Mouse (Mus musculus) heart, postnatal 0 days (tissue): ENCODE results near the gene Gm136. TPM values are rescaled to one million over a fixed set of nuclear protein-coding genes. Genes with fewer than 3 reads are reported as not detected.

Experiments used
- ATAC-seq: fragments of 200-750 bp; cut with Nextera tagmentation; 2 replicates; pipeline ENCODE4 v1.8.0; 2017; ENCODE audit warnings: low read depth, moderate number of reproducible peaks, moderate library complexity; ENCODE audit not compliant: insufficient read depth
- DNase-seq: peaks from one replicate; pipeline ENCODE4 v3.0.0-alpha.2; 2016; ENCODE audit warnings: low spot score
- H3K27ac ChIP-seq: fragments of 300-500 bp; sonication (generic); 2 replicates; pipeline ENCODE4 v1.5.1; 2014; ENCODE audit warnings: low read depth, mild to moderate bottlenecking
- H3K27me3 ChIP-seq: fragments of 300-500 bp; sonication (generic); 2 replicates; pipeline ENCODE4 v1.6.1; 2014; ENCODE audit warnings: low read length, mixed read lengths; ENCODE audit not compliant: control insufficient read depth, insufficient read depth
- H3K36me3 ChIP-seq: fragments of 300-500 bp; sonication (generic); replicated peaks from 2 replicates; pipeline ENCODE4 v1.6.1; 2014; ENCODE audit warnings: low read length, mixed read lengths; ENCODE audit not compliant: control insufficient read depth, insufficient read depth
- H3K4me1 ChIP-seq: fragments of 300-500 bp; sonication (generic); 2 replicates; pipeline ENCODE4 v1.6.1; 2014; ENCODE audit warnings: antibody characterized with exemption; ENCODE audit not compliant: control insufficient read depth, insufficient read depth
- H3K4me2 ChIP-seq: fragments of 300-500 bp; sonication (generic); 2 replicates; pipeline ENCODE4 v1.6.1; 2014; ENCODE audit warnings: low read depth, mild to moderate bottlenecking, low read length, moderate library complexity
- H3K4me3 ChIP-seq: fragments of 300-500 bp; sonication (generic); 2 replicates; pipeline ENCODE4 v1.5.1; 2014; ENCODE audit warnings: low read depth, low read length
- H3K9ac ChIP-seq: fragments of 300-500 bp; sonication (generic); replicated peaks from 2 replicates; pipeline ENCODE4 v1.6.1; 2014; ENCODE audit warnings: low read depth, low read length, mixed read lengths
- H3K9me3 ChIP-seq: fragments of 300-500 bp; sonication (generic); replicated peaks from 2 replicates; pipeline ENCODE4 v1.6.1; 2016; ENCODE audit warnings: low read length; ENCODE audit not compliant: control insufficient read depth
- CTCF ChIP-seq: IDR thresholded peaks from 2 replicates; pipeline ENCODE4 v1.5.1; 2016; ENCODE audit warnings: antibody characterized with exemption, control low read depth, low read depth
- EP300 ChIP-seq: IDR thresholded peaks from 2 replicates; pipeline ENCODE4 v1.6.1; 2016; ENCODE audit warnings: antibody characterized with exemption, low read depth
- WGBS: fragments of 180-500 bp; shearing (Covaris S2); extraction: QIAGEN DNeasy Blood & Tissue Kit; methylation state at CpG from one replicate; pipeline ENCODE4 v1.1.7; 2014; 5-methylcytosine and 5-hydroxymethylcytosine counted together
- polyA plus RNA-seq: library from polyadenylated mRNA; unstranded; fragments of >200 nt; fragmentation: Nextera tagmentation; extraction: Ambion mirVana; gene quantifications from 2 replicates; pipeline ENCODE4 v1.2.1, GENCODE M21; 2015
- total RNA-seq: library from RNA; depleted of rRNA; stranded (reverse); fragments of >200 nt; gene quantifications from 2 replicates; pipeline ENCODE4 v1.2.3, GENCODE M21; 2014; ENCODE audit warnings: low replicate concordance; rRNA removed

Gm136 gene
- total and polyA plus RNA-seq, 2 experiments from 2014 or later = not detected

DNA sequence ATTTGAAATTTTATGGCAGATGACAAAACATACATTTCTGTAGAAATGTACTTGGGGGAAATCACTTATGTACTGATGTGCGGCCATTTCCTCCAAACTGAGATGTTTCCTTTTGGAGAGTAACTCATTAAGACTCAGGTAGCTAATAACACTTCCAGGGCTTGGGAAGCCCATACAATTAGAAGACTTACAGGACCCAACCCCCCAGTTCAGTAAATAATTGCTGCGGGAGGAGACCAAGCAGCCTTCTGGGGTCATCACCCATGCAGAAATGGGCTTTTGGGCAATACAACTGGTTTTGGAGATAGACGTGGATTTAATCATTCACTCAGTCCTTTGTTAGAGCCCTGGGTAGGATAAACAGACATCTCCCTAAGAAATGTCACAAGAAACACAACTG, 48.8 kb downstream of the Gm136 start:
- Histone ChIP-seq H3K4me3 (no peak overlapping the region), H3K4me1 (no peaks in the 10 kb centered on the region), H3K9me3 (no peaks in the 10 kb centered on the region), H3K36me3 (no peaks in the 10 kb centered on the region), H3K27ac (no peak overlapping the region), H3K27me3 (no peaks in the 10 kb centered on the region), H3K9ac (no peak overlapping the region), H3K4me2 (no peak overlapping the region)
- no peak for TF ChIP-seq EP300
- no peak for TF ChIP-seq CTCF
- no peak for ATAC-seq
- WGBS = 72% methylated on average over 3 of the region's 3 CpGs
- DNase-seq = no peak

DNA sequence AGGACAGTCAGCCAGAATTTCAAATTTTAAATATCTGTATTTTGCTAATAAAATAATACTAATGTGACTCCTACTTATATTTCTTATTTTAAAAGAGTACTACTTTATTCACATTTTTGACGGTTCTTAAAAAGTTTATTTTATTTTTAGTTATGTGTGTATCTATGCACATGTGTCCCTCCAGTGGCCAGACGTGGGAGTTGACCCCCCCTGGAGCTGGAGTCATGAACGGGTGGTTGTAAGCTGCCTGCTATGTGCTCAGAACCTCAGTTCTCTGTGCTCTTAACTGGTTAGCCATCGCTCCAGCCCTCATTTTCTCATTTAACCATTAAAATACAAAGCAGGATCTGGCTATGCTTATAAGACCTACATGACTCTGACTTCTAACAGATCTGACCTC, 53.0 kb downstream of the Gm136 start:
- TF ChIP-seq CTCF (no peak), EP300 (no peak)
- DNase-seq = no peak
- H3K36me3 ChIP-seq = no peaks in the 10 kb centered on the region
- H3K9ac ChIP-seq = no peak overlapping the region
- no peaks in the 10 kb centered on the region for H3K9me3 ChIP-seq
- no peak overlapping the region for H3K4me2 ChIP-seq
- no peak for ATAC-seq
- no peaks in the 10 kb centered on the region for H3K27me3 ChIP-seq
- 57% methylated on average over 4 of the region's 4 CpGs for WGBS
- H3K4me1 ChIP-seq = no peaks in the 10 kb centered on the region
- no peak overlapping the region for H3K27ac ChIP-seq
- H3K4me3 ChIP-seq = no peak overlapping the region

DNA sequence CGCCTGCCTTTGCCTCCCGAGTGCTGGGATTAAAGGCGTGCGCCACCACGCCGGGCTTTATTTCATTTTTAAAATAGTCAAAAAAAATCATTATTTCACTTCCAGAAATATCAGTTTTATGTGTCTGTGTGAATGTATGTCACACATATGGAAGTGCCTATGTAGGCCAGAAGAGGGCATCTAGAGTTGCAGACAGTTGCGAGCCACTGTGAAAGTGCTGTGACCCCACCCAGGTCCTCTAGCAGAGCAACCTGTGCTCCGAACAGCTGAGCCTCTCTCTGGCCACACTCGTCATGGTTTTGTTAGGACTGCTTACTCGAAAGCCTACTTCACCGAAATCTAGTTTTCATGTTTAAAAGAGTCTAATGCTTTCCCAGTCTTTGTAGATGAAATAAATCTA, 53.8 kb downstream of the Gm136 start:
- no peaks in the 10 kb centered on the region for H3K36me3 ChIP-seq
- TF ChIP-seq EP300 = no peak
- no peak for TF ChIP-seq CTCF
- DNase-seq (no peak), ATAC-seq (no peak)
- H3K4me2 ChIP-seq = no peak overlapping the region
- no peak overlapping the region for H3K27ac ChIP-seq
- no peaks in the 10 kb centered on the region for H3K9me3 ChIP-seq
- no peaks in the 10 kb centered on the region for H3K4me1 ChIP-seq
- 91% methylated on average over 11 of the region's 11 CpGs for WGBS
- no peaks in the 10 kb centered on the region for H3K27me3 ChIP-seq
- no peak overlapping the region for H3K9ac ChIP-seq
- no peak overlapping the region for H3K4me3 ChIP-seq

DNA sequence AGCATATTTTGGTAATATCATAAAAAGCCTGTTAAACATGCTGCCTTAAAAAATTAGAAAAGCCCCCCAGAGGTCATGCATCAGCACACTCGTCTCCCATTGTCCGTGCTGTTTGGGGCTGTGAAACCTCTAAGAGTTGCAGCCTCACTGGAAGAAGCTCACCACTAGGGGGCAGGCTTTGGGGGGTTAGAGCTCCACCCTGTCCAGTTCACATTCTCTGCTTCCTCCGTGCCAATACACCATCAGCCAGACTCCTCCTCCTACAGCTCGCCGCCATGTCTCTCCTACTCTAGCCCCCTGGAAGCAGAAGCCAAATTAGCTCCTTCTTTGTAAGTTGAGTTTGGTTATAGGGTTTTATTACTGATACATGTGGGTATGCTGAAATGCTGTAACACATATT, 54.5 kb downstream of the Gm136 start:
- H3K9ac ChIP-seq = no peak overlapping the region
- H3K4me1 ChIP-seq = no peaks in the 10 kb centered on the region
- no peak for TF ChIP-seq EP300
- TF ChIP-seq CTCF = peak; percentile 41
- no peak for ATAC-seq
- H3K36me3 ChIP-seq = no peaks in the 10 kb centered on the region
- whole genome bisulfite sequencing = 52% methylated on average over 5 of the region's 5 CpGs
- no peak for DNase-seq
- H3K4me3 ChIP-seq = no peak overlapping the region
- no peak overlapping the region for H3K27ac ChIP-seq
- no peaks in the 10 kb centered on the region for H3K27me3 ChIP-seq
- H3K9me3 ChIP-seq = no peaks in the 10 kb centered on the region
- no peak overlapping the region for H3K4me2 ChIP-seq

Other genes starting within 250 kb of the Gm136 start
- gene Akirin2, start 205.3 kb downstream of the Gm136 start, total RNA-seq = 29.0 and 66.3 TPM in 2 replicates
- 34.2 and 37.0 TPM in 2 replicates for gene Akirin2, start 205.3 kb downstream of the Gm136 start, polyA plus RNA-seq
- 41.0 and 47.8 TPM in 2 replicates for gene Orc3, start 141.3 kb downstream of the Gm136 start, total RNA-seq
- gene Orc3, start 141.3 kb downstream of the Gm136 start, polyA plus RNA-seq = 50.0 and 51.4 TPM in 2 replicates
- gene Rars2, start 141.3 kb downstream of the Gm136 start, total RNA-seq = 19.4 and 93.2 TPM in 2 replicates
- gene Rars2, start 141.3 kb downstream of the Gm136 start, polyA plus RNA-seq = 49.7 and 51.2 TPM in 2 replicates
- 29.1 and 30.6 TPM in 2 replicates for gene Slc35a1, start 68.8 kb downstream of the Gm136 start, total RNA-seq
- gene Slc35a1, start 68.8 kb downstream of the Gm136 start, polyA plus RNA-seq = 31.8 and 32.2 TPM in 2 replicates
- gene Cfap206, start 26.1 kb downstream of the Gm136 start, total RNA-seq = not detected in 2 replicates
- gene Cfap206, start 26.1 kb downstream of the Gm136 start, polyA plus RNA-seq = 0.44 TPM in 1 of 2 replicates, not detected in the other
- gene Smim8, start 22.2 kb upstream of the Gm136 start, total RNA-seq = 20.8 and 33.0 TPM in 2 replicates
- 107 and 112 TPM in 2 replicates for gene Smim8, start 22.2 kb upstream of the Gm136 start, polyA plus RNA-seq
- gene Zfp292, start 126.7 kb upstream of the Gm136 start, total RNA-seq = 13.5 and 13.6 TPM in 2 replicates
- 7.1 and 7.2 TPM in 2 replicates for gene Zfp292, start 126.7 kb upstream of the Gm136 start, polyA plus RNA-seq
- gene Cga, start 137.5 kb upstream of the Gm136 start, total RNA-seq = not detected in 2 replicates
- gene Cga, start 137.5 kb upstream of the Gm136 start, polyA plus RNA-seq = not detected in 2 replicates